Mouse (Mus musculus) C2C12 (cell line): ENCODE data around the gene Cep170.

Experiments used
- CEBPB ChIP-seq: IDR thresholded peaks from one replicate; pipeline ENCODE4 v1.6.1; 2011; ENCODE audit warnings: low read depth, mild to moderate bottlenecking, control low read depth, moderate library complexity
- CTCF ChIP-seq: IDR thresholded peaks from one replicate; pipeline ENCODE4 v1.5.1; 2011; ENCODE audit not compliant: control insufficient read depth, insufficient read depth, insufficient read length
- FOSL1 ChIP-seq: IDR thresholded peaks from one replicate; pipeline ENCODE4 v1.8.0; 2011; ENCODE audit warnings: mild to moderate bottlenecking, low read length; ENCODE audit not compliant: poor library complexity, insufficient read depth, severe bottlenecking
- MAX ChIP-seq: IDR thresholded peaks from one replicate; pipeline ENCODE4 v1.6.1; 2011; ENCODE audit warnings: mild to moderate bottlenecking, control low read depth
- MYOD1 ChIP-seq: IDR thresholded peaks from one replicate; pipeline ENCODE4 v1.6.1; 2011; ENCODE audit warnings: low read depth; ENCODE audit not compliant: control insufficient read depth, insufficient read length
- MYOG ChIP-seq: IDR thresholded peaks from one replicate; pipeline ENCODE4 v1.6.1; 2011; ENCODE audit not compliant: control insufficient read depth, insufficient read length; ENCODE audit errors: extremely low read depth
- USF1 ChIP-seq: IDR thresholded peaks from one replicate; pipeline ENCODE4 v1.6.1; 2011; ENCODE audit warnings: low read depth, mild to moderate bottlenecking, control low read depth, moderate library complexity

DNA sequence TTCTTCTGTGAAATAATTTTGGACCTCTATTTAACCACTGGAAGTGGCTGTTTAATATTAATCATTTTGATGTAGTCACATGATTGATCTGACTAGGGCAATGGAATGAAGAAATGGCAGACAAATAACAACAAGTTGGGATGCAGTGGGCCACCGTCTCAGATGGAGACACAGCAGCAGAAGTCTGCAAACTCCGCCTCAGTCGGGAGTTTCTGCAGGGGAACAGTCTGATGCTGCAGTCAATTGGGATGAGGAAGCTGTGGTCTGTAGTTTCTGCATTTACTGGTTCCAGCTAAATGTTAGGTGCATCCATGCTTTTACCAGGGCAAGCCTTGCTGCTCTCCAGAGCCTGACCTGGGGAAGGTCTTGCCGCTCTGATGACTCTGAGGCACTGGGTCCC is 2.9 kb upstream of the Cep170 start:
- TF ChIP-seq CTCF: no peak
- TF ChIP-seq MYOD1: no peak
- no peak for TF ChIP-seq USF1
- TF ChIP-seq MAX: no peak
- TF ChIP-seq CEBPB: no peak
- no peak for TF ChIP-seq FOSL1
- TF ChIP-seq MYOG: no peak
